Mouse (Mus musculus) ovary, postnatal 10 days (tissue): ENCODE results near the gene Nt5c2.

Source experiments
- DNase-seq: peaks from one replicate; pipeline ENCODE4 v3.0.0; 2022; ENCODE audit warnings: low spot score

Nt5c2 gene

DNA sequence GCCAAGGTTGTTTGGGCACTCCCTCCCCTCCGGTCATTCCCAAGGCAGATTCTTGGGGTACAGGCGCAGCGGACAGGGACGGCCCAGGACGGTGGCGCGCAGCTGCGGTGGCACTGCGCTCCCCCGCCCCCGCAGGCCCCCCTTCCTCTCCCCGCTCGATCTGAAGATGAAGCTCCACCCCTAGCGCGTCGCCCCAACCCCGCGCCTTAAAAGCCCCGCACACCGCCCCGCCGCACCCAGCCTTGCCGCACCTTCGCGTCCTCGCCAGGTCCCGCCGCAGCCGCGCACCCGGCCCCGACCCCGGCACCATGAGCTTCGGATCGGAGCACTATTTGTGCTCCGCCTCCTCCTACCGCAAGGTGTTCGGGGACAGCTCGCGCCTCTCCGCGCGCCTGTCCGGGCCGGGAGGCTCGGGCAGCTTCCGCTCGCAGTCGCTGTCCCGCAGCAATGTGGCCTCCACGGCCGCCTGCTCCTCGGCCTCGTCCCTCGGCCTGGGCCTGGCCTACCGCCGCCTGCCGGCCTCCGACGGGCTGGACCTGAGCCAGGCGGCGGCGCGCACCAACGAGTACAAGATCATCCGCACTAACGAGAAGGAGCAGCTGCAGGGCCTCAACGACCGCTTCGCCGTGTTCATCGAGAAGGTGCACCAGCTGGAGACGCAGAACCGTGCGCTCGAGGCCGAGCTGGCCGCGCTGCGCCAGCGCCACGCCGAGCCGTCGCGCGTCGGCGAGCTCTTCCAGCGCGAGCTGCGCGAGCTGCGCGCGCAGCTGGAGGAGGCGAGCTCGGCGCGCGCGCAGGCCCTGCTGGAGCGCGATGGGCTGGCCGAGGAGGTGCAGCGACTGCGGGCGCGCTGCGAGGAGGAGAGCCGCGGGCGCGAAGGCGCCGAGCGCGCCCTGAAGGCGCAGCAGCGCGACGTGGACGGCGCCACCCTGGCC, at the start of gene Nt5c2, which contains the start of gene Ina:
Gene Nt5c2, minus strand, starts transcription at position 707 of the 935 bp plus-strand sequence.
Gene Ina, plus strand, starts transcription at position 252 of the 935 bp plus-strand sequence.
- DNase-seq, result peak; percentile 6

DNA sequence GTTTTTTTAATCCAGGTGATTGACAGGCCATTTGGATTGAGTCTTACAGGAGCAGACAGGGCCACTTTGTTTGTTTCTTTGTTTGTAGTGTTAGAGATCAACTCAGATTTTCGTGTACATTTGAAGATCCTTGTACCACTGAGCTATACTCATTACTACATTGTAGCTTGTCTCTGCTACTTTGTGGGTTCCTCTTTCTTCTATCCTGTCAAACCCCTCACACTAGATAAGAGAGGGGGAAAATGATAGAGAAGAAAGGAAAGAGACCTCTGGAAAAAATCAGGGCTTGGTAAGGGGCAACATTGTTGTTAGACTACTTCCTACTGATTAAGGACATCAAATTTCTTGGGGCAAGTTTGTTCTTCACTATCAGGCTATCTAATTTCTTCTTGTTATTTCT, 42.7 kb upstream of the Nt5c2 start:
- DNase-seq, result no peak

DNA sequence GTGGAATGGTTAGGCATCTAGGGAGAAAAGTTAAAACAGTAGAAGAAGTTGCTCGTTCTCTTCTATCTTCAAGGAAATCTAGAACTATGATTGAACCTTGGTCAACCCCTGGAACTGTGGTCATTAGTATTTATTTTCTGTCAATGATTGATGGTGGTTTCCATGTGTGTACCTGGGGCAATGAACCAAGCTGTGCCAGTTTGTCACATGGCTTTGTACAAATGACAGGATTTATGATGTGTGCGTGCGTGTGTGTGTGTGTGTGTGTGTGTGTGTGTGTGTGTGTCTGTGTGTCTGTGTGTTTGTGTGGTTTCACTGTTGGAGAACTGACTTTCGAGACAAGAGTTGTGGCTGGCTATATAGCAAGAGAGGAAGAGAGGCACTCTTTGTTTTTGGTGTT, 38.5 kb upstream of the Nt5c2 start:
- no peak for DNase-seq

DNA sequence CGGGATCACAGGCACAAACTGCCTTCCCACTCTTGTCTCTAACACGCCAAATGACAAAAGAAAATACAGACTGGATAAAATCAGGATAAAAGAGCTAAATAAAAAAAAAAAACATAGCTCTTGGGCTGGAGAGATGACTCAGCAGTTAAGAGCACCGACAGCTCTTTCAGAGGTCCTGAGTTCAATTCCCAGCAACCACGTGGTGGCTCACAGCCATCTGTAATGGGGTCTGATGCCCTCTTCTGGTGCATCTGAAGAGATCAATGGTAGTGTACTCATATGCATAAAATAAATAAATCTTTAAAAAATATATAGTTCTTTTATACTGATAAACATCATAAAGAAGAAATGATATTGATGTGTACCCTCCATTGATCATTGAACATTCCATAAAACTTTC, 38.0 kb upstream of the Nt5c2 start:
- DNase-seq, result no peak

DNA sequence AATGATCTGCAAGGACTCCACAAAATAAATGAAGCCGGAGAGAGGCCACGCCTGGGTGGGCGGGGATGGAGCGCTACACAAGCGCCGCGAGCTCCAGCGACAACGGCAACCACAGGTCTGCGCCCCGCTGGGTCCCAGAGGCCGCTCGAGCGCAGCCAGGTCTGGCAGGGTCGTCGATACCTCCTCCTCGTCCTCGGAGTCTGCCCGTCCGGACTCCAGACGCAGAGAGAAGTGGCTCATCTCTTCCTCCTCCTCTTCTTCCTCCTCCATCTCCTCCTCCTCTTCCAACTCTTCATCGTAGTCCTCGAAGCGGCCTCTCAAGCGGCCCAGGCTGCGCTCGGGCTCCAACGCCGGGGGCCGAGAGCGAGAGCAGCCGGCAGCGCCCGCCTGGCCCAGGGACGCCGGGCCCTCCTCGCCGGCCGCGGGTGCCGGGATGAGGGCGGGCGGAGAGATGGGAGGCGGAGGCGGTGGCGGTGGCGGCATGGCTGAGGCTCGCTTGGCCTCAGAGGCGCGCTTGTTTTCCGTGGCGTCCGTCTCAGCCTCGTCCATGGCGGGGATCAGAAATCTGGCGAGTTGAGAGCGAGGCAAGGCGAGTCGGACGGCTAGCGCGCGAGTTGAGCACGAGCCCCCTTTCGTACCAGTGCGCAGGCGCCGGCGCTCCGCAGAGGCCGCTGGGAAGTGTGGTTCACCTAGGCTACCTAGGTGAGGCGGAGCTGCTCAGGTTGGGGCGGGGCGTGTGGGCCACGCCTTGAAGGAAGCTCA, 35.5 kb upstream of the Nt5c2 start, which contains the start of gene Pcgf6:
Gene Pcgf6, minus strand, starts transcription at position 636 of the 762 bp plus-strand sequence.
- DNase-seq, result peak; percentile 57

DNA sequence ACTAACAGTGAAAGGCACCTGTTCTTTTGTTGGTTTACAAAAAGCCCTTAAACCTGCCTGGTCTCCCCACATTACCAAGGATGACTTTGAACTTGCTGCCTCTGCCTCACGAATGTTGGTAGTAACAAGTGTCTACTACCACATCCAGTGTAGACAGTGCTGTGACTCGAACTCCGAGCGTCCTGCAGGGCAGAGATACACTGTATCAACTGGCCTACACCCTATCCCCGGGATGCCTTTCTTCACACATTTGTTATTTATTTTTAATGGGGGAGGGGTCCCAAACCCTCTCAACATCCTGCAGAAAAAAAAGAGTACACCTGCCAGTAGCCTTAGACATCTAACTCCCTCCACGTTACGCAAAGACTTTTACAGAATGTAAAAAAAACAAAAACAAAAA, 34.9 kb upstream of the Nt5c2 start:
- DNase-seq, result no peak

DNA sequence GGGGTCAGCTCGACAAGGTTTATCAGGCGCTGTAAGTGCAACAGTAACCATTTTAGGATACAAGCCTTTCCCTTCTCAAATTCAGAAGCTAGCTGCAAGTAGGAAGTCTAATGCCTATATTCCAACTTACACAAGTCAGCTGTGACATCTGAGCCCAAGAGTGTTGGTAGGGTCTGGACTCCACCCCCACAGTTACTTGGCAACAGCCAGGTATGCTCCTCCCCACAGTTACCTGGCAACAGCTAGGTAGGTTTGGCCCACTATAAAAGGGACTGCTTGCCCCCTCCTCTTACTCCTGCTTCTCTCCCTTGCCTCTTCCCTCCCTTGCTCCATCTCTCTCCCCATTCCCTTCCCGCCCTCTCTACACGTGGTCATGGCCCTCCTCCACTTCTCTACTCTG, 34.1 kb upstream of the Nt5c2 start:
- no peak for DNase-seq

DNA sequence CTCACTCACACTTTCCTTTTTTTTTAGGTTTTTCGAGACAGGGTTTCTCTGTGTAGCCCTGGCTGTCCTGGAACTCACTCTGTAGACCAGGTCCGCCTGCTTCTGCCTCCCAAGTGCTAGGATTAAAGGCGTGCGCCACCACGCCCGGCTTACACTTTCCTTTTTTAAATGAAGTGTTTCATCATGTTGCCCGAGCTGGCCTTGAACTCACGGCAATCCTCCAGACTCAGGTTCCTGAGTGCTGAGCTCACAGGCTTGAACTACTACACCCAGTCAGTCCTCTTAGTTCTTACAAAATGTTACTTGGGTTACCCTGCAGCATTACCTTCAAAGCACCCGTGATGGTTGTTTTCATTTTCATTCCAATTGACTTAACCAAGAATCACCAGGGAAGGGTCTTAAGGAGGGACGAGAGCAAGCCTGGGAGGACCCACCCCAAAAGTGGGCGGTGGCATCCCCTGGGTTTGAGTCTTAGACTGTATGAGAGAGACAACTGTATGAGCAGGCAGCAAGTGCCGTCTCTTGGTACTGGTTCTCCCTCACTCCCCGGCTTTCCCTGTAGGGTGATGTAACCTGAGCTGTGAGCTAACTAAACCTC, 32.4 kb upstream of the Nt5c2 start:
- DNase-seq, result no peak

DNA sequence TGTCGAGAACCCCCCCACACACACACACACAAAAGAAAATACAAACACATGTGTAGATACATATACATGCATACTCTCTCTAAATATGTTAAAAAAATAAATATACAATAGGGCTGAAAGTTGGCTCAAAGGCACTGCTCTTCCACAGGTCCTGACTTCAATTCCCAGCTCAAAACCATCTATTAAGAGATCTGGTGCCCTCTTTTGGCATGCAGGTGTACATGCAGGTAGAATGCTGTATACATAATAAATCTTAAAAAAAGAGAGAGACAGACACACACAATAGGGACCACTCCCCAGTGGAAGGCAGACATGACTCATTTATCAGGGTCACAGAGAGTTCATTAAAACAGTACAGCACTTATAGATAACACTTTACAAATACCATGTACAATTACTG, 31.4 kb upstream of the Nt5c2 start:
- DNase-seq, result no peak

DNA sequence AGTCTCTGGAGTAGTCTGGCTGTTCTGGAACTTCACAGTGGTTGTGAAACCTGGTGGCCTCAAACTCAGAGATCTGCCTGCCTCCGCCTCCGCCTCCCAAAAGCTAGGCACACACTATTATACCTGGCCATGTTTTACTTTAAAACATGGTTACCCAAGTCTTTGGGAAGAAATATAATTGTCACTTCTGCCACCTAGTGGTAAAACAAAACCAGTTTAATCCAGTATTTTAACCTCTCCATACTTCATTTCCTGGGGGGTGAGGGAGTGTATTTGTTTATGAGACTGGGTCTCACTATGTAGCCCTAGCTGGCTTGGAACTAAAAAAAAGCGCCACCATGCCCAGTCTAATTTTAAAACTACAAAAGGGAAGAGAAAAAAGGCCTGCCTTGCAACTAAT, 28.7 kb upstream of the Nt5c2 start:
- no peak for DNase-seq

DNA sequence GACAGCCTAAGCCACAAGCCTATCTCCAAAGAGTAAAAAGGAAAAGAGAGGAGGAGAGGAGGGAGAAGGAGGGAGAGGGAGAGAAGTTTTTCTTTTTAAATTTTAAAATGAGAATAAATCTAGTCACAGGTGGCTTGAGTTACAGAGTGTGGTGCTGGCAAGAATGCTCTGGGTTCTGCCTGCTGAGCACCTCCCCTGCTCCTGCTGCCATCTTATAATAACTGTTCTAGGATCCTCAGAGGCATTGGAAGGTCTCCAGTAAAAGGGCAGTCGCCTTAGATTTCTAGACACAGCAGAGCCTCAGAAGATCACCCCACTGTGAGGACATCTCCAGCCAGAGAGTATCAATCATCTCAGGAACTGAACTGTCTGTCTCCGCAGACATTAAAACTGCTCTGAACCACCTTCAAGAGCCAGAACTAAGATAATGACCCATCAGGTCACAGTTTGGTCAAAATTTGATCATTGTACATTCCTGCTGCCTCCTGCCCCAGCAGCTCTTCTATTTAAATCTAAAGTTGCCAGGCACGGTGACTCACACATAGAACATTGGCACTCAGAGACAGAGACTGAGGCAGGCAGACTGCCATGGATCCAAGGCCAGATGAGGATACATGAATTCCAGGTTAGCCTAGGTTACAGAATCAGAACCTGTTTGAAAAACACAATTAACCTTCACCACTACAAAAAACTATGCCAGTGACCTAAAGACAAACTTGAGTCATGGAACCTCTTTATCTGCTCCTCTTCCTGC, 25.9 kb upstream of the Nt5c2 start:
- no peak for DNase-seq

DNA sequence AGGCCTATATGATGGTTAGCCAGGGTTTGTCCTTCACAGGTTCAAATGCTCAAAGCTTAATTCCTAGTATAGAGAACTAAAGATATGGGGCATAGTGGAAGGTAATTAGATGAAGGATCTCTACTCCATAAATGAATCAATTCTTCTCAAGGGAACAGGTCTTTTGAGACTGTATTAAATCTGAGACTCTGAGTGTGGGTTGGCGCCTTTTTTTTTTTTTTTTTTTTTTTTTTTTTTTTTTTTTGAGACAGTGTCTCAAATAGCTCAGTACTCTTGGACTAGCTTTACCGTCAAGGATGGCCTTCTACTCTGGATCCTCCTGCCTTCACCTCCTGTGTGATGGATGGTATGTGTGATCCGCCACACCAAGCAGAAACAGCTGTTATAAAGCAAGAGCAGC, 21.6 kb upstream of the Nt5c2 start:
- no peak for DNase-seq

DNA sequence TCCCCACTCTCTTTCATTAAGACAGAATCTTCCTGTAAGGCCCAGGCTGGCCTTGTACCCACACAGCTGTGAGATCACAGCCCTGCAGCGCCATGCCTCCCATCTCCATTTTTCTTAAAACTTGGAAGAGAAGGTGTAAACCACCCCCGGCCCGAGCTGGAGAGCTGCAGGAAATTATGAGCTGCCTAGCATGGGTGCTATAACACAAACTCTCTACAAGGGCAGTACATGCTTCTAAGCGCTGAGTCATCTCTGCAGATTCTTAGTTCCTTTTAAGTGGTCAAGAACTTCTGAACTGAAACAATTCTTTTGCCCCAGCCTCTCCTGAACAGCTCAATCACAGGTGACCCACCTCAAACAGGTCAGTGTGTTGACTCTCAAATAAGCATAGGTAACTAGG, 20.0 kb upstream of the Nt5c2 start:
- DNase-seq, result no peak

DNA sequence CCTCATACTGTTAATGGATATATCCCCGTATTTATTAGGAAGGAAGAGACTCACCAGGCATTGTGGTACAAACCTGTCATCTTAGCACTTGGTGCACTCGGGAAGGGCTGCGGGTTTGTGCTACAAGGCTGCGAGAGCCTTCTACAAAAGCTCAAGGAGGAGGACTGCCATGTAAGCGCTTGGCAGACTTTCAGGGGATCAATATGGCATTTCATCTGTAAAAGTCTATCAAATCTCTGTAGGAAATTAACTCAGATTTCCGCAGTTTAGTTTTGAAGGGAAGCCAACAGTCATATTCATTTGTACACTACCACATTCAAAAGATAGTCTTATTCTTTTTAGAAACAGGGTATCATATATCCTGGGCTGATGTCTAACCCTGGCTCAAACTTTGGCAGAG, 16.8 kb upstream of the Nt5c2 start:
- DNase-seq, result no peak

DNA sequence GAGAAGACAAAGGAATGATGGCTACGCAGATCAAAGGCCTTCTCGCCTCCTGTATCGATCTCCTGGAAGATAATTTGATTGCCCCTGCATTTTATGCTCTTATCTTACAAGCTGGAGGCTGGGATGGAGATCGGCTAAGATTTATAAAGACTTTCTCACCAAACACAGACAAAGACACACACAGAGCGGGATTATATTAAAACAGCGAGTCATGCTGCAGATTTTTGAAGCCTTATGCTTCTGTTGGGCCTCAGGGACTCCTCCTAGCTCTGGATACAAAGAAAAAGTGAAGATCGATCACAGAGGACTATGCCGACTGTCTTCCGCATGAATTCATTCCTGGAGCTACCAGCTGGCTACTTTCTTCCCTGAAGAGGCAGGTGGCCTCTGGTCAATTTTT, 14.8 kb upstream of the Nt5c2 start:
- DNase-seq, result no peak

DNA sequence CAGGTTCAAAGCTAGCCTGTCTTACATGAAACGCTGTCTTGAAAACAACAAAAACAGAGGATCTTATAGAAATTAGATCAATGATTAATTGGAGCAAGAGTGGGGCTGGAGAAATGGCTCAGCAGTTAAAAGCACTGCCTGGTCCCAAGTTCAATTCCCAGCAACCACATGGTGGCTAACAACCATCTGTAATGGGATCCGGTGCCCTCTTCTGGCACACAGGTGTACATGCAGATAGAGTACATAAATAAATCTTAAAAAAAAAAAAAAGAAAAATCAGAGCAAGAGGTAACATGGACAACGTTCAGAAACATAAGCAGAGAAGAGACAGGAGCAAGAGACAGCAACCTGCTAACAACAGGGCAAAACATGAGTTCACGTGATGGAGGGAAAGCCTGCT, 11.6 kb upstream of the Nt5c2 start:
- DNase-seq, result no peak

DNA sequence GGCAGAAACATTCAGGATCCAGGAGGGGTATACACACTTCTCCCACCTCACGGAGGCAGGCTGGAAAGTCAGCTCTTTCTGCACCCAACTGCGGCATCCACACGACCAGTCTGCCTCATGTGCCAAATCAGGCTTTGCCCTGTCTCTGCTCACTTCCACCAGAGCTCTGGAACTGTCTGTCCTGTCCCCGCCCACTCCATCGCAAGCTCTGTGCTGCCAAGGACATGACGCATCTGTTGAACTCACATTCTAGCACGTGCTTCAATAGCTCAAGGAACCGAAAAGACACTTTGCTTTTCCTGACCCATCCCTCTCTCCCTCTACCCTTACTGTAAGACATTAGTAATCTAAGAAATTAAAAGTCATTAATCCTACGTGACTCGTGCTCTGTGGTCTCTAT, 10.0 kb upstream of the Nt5c2 start:
- DNase-seq, result no peak

DNA sequence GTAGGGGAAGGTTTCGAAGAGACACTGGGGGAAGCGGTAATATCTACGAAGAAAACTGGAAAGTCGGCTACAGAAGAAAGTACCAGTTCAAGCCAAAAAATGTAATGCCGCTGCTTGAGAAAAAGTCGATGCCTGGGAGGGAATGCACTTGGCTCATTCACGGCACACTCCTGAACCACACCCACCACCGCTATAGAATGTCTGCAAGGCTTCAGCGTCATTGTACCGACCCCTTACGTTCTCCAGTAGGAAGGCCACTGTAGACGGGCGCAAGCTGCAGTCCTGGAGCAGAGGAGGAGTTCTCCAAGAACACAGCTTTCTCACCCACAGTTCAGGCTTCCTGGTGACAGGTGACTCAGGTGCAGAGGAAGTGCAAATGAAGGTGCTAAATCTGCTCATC, 8.6 kb upstream of the Nt5c2 start:
- no peak for DNase-seq

DNA sequence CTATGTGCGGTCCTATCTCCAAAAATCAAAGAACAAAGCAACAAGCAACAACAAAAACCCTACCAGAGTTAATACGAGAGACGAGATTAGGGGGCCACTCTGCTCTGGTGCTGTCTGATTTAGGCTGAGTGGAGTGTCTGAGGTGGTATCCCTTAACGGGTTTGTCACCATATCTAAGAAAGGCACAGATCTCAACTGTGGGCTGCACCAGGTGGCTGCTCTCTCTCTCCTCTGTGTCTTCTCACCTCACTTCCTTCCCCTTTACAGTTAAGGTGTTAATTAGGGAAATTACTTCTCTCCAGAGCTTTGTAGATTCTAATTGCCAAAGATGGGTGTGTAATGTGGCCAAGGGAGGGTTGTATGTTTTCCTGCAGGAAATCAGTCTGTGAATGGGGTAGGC, 7.8 kb upstream of the Nt5c2 start:
- DNase-seq, result no peak

DNA sequence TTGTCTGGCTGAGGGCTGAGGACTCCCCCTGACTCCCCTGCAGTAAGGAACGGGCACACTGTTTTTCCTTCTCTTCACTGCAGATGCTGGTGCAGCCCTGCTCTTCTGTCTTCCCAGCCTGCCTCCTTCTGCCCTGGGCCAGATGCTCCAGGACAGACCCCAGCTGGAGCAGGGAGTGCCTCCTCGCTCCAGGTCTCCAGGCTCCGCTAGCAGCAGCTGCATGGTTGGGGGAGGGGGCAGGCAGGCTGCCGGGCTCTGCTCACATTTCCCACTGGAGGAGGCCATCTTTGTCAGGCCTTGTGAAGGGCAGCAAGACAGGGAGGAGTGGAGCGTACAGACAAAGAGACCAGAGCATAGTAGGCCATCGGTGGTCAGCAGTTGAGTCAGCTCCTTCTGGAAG, 4.4 kb upstream of the Nt5c2 start:
- no peak for DNase-seq

DNA sequence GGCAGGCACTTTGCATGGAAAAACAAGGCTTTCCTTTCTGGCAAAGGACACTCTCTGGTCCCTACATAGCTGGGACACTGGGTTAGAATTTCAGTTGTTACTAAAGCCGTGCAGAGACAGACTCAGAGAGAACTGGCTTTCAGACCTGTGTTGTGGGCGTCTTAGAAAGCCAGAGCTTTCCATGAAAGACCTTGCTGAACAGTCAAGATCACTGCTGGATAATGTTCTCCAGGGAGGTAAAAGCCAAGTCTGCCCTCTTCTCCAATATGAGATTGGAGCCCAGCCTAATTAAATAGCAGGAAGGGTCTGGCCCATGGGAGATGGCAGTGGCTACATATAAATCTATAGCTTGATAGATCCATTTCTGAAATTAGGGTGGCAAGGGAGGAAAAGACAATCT, 3.4 kb upstream of the Nt5c2 start:
- DNase-seq, result no peak

DNA sequence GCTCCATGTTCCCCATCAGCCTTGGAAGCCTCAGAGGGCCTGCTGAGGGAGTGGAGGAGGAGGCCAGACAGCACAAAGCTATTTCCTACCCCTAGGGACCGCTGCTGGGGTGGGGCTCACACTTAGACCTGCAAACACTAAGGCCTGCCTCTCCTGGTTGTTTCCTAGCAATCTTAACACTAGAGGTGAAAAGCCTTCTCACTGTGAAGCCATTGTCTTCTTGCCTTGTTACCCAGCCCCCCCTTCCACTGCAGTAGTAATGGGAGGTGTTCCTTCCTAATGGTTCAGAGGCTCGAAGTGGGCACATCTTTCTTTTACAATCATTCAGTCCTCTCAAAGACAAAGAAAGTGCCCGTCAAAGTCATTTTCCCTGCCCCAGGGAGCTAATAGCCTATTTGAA, 2.9 kb upstream of the Nt5c2 start:
- no peak for DNase-seq
